ENCODE assay signal across 9 mouse cellular contexts in the genomic region with DNA sequence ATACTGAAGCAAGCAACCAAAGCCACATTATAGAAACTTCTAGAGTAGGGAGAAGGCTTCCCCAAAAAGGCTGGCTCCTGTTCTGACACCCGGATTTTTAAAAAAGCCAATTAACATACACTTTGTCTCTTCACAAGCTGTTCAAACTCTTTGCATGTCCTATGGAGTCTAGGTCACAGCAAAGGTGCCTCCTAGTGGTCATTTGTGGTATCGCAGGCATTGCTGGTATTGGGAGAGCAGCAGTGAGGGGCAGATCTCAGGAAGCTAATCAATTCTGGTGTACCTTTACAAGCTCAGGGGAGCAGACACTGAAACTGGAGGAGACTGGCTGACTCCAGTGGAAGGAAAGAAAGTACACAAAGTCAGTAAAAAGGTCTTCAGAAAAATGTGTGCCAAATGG. TPM values are rescaled to one million over a fixed set of nuclear protein-coding genes. Genes with fewer than 3 reads are reported as not detected.
DNase-seq lines count a peak whose midpoint lies in the region; ATAC-seq and TF ChIP-seq lines count a peak whose summit lies in the region.
"Had no signal": no experiment of that assay in that cellular context is flagged by ENCODE, and none has a peak within 500 bp of the region (broad histone marks: within the 10 kb centered on the region; RNA-seq: fewer than 3 reads in every experiment).

No protein-coding gene starts in this region.

- DNase-seq in kidney, postnatal 0 days (ENCODE audit: low spot score), result peak; percentile 87
- DNase-seq in liver, embryonic 11.5 days (ENCODE audit: low spot score), result peak; percentile 73
- DNase-seq in neural tube, embryonic 10.5 days (ENCODE audit: extremely low spot score, low spot score), result peak; percentile 91

- H3K27ac ChIP-seq in bone marrow macrophage, adult 2 months (ENCODE audit: insufficient read depth, low read depth, low read length), result no peak overlapping the region
- no peak overlapping the region for H3K27ac ChIP-seq in heart, embryonic 12.5 days (ENCODE audit: poor library complexity, severe bottlenecking)
- no peak overlapping the region for H3K27ac ChIP-seq in kidney, postnatal 0 days
- H3K27ac ChIP-seq in liver, embryonic 11.5 days (ENCODE audit: low read depth, low read length), result no peak overlapping the region
- H3K27ac ChIP-seq in stomach, embryonic 14.5 days (ENCODE audit: low read length), result no peak overlapping the region
- H3K27ac ChIP-seq: embryonic facial prominence, embryonic 15.5 days had no signal

- peaks cover 83% of the 10 kb centered on the region for H3K36me3 ChIP-seq in heart, embryonic 12.5 days
- peaks cover 37% of the 10 kb centered on the region for H3K36me3 ChIP-seq in kidney, postnatal 0 days (ENCODE audit: insufficient read depth, low read length)
- peaks cover 36% of the 10 kb centered on the region for H3K36me3 ChIP-seq in liver, embryonic 11.5 days (ENCODE audit: control insufficient read depth, insufficient read depth, low read length)
- peaks cover 66% of the 10 kb centered on the region for H3K36me3 ChIP-seq in stomach, embryonic 14.5 days (ENCODE audit: control insufficient read depth, insufficient read depth, low read length)

- H3K9me3 ChIP-seq in heart, embryonic 12.5 days (replicated peaks), result no peaks in the 10 kb centered on the region
- H3K9me3 ChIP-seq in kidney, postnatal 0 days (replicated peaks; ENCODE audit: low read length), result no peaks in the 10 kb centered on the region
- H3K9me3 ChIP-seq in liver, embryonic 11.5 days (ENCODE audit: control insufficient read depth, low read length), result no peaks in the 10 kb centered on the region
- H3K9me3 ChIP-seq in stomach, embryonic 14.5 days (ENCODE audit: control insufficient read depth, low read depth, low read length), result no peaks in the 10 kb centered on the region
- H3K9me3 ChIP-seq: embryonic facial prominence, embryonic 15.5 days had no signal

- H3K9ac ChIP-seq in heart, embryonic 12.5 days, result no peak overlapping the region
- H3K9ac ChIP-seq in kidney, postnatal 0 days (ENCODE audit: low read depth, low read length), result no peak overlapping the region
- H3K9ac ChIP-seq in liver, embryonic 11.5 days (ENCODE audit: low read depth, low read length), result no peak overlapping the region
- no peak overlapping the region for H3K9ac ChIP-seq in stomach, embryonic 14.5 days (replicated peaks; ENCODE audit: low read depth, low read length)
- H3K9ac ChIP-seq: embryonic facial prominence, embryonic 15.5 days had no signal

- H3K4me1 ChIP-seq in bone marrow macrophage, adult 2 months (ENCODE audit: control insufficient read depth, insufficient read depth, low read length), result no peaks in the 10 kb centered on the region
- no peaks in the 10 kb centered on the region for H3K4me1 ChIP-seq in heart, embryonic 12.5 days (replicated peaks)
- no peaks in the 10 kb centered on the region for H3K4me1 ChIP-seq in kidney, postnatal 0 days (replicated peaks; ENCODE audit: insufficient read depth, low read length)
- no peaks in the 10 kb centered on the region for H3K4me1 ChIP-seq in liver, embryonic 11.5 days (replicated peaks; ENCODE audit: control insufficient read depth, insufficient read depth, low read length)
- no peaks in the 10 kb centered on the region for H3K4me1 ChIP-seq in stomach, embryonic 14.5 days (ENCODE audit: control insufficient read depth, insufficient read depth, low read length)
- H3K4me1 ChIP-seq: embryonic facial prominence, embryonic 15.5 days had no signal

- WGBS in heart, embryonic 12.5 days, result 12% methylated on average over 2 of the region's 2 CpGs
- 13% methylated on average over 2 of the region's 2 CpGs for WGBS in kidney, postnatal 0 days
- WGBS in liver, embryonic 11.5 days, result 7% methylated on average over 2 of the region's 2 CpGs
- WGBS in stomach, embryonic 14.5 days, result 4% methylated on average over 2 of the region's 2 CpGs

- peak; percentile 81 for ATAC-seq in CD4-positive, CD25-positive, alpha-beta regulatory T cell, adult 4 months
- peak; percentile 82 for ATAC-seq in erythroblast, adult 5-6 weeks (replicated peaks; ENCODE audit: low FRiP score, poor library complexity, severe bottlenecking)
- ATAC-seq in heart, embryonic 12.5 days (ENCODE audit: insufficient number of reproducible peaks, low FRiP score), result peak; percentile 45; the same call in 1 of the 2 replicates
- no peak for ATAC-seq in kidney, postnatal 0 days (replicated peaks; ENCODE audit: low FRiP score, low read depth)
- no peak; the same call in 1 of the 2 replicates for ATAC-seq in liver, embryonic 11.5 days (replicated peaks; ENCODE audit: low FRiP score)
- ATAC-seq in stomach, embryonic 14.5 days (ENCODE audit: insufficient number of reproducible peaks, insufficient read depth, low FRiP score, low read depth), result 0 out of 2 replicates have a peak, but pooled peaks have one; percentile 56

- no peak overlapping the region for H3K4me3 ChIP-seq in bone marrow macrophage, adult 2 months (ENCODE audit: insufficient read depth, low read length)
- H3K4me3 ChIP-seq in heart, embryonic 12.5 days, result no peak overlapping the region
- no peak overlapping the region for H3K4me3 ChIP-seq in kidney, postnatal 0 days (replicated peaks; ENCODE audit: low read depth, low read length)
- H3K4me3 ChIP-seq in liver, embryonic 11.5 days (ENCODE audit: low read depth, low read length), result no peak overlapping the region
- H3K4me3 ChIP-seq in stomach, embryonic 14.5 days (ENCODE audit: low read depth, low read length), result no peak overlapping the region
- H3K4me3 ChIP-seq: embryonic facial prominence, embryonic 15.5 days had no signal

- peak; percentile 75 for TF ChIP-seq CTCF in bone marrow macrophage, adult 2 months (IDR thresholded peaks at IDR 0.05; ENCODE audit: low read depth, low read length)
- TF ChIP-seq CTCF in kidney, postnatal 0 days (IDR thresholded peaks at IDR 0.05; ENCODE audit: low read depth), result peak; percentile 97

- no peak for TF ChIP-seq POLR2A in bone marrow macrophage, adult 2 months (IDR thresholded peaks at IDR 0.05; ENCODE audit: borderline replicate concordance, low read depth, low read length)

- H3K4me2 ChIP-seq in heart, embryonic 12.5 days, result no peak overlapping the region
- H3K4me2 ChIP-seq in kidney, postnatal 0 days (ENCODE audit: low read length), result no peak overlapping the region
- no peak overlapping the region for H3K4me2 ChIP-seq in liver, embryonic 11.5 days
- no peak overlapping the region for H3K4me2 ChIP-seq in stomach, embryonic 14.5 days (replicated peaks; ENCODE audit: low read depth, low read length)
- H3K4me2 ChIP-seq: embryonic facial prominence, embryonic 15.5 days had no signal

- no peaks in the 10 kb centered on the region for H3K27me3 ChIP-seq in heart, embryonic 12.5 days (replicated peaks)
- no peaks in the 10 kb centered on the region for H3K27me3 ChIP-seq in kidney, postnatal 0 days (ENCODE audit: insufficient read depth, low read length)
- no peaks in the 10 kb centered on the region for H3K27me3 ChIP-seq in liver, embryonic 11.5 days (replicated peaks; ENCODE audit: control insufficient read depth, insufficient read depth, low read length)
- no peaks in the 10 kb centered on the region for H3K27me3 ChIP-seq in stomach, embryonic 14.5 days (ENCODE audit: control insufficient read depth, insufficient read depth, low read length)
- H3K27me3 ChIP-seq: embryonic facial prominence, embryonic 15.5 days had no signal

RNA-seq across cellular contexts. Expression of a gene that starts 6.2 kb away (rescaled TPM):
- not detected for polyA plus RNA-seq in CD4-positive, CD25-positive, alpha-beta regulatory T cell, adult 4 months (2017; shearing (Covaris generic))
- polyA plus RNA-seq in bone marrow macrophage, adult 2 months (2012; ENCODE audit: insufficient read depth, insufficient read length, missing spikeins), result not detected in 2 replicates
- total RNA-seq in erythroblast, adult 5-6 weeks (2015; ENCODE audit: low replicate concordance), result not detected in 2 replicates
- total RNA-seq in erythroblast, adult 5-6 weeks (2017; ENCODE audit: low replicate concordance), result not detected in 2 replicates
- polyA plus RNA-seq in heart, embryonic 12.5 days (2016; fragmentation: Nextera tagmentation; extraction: Ambion mirVana), result not detected in 2 replicates
- not detected in 2 replicates for polyA plus RNA-seq in kidney, postnatal 0 days (2015; fragmentation: Nextera tagmentation; extraction: Ambion mirVana)
- not detected in 2 replicates for polyA plus RNA-seq in liver, embryonic 11.5 days (2014; fragmentation: Nextera tagmentation; extraction: Ambion mirVana)
- not detected in 2 replicates for polyA plus RNA-seq in stomach, embryonic 14.5 days (2014; fragmentation: Nextera tagmentation; extraction: Ambion mirVana)
- polyA plus RNA-seq: embryonic facial prominence, embryonic 15.5 days had no signal

RNA-seq across cellular contexts. Expression of a gene that starts 8.3 kb away (rescaled TPM):
- polyA plus RNA-seq in CD4-positive, CD25-positive, alpha-beta regulatory T cell, adult 4 months (2017; shearing (Covaris generic)), result 10 to 100 TPM; 55.1 to 70.7 TPM
- 37.4 and 38.8 TPM in 2 replicates for polyA plus RNA-seq in bone marrow macrophage, adult 2 months (2012; ENCODE audit: insufficient read depth, insufficient read length, missing spikeins)
- 16.9 and 23.6 TPM in 2 replicates for total RNA-seq in erythroblast, adult 5-6 weeks (2015; ENCODE audit: low replicate concordance)
- total RNA-seq in erythroblast, adult 5-6 weeks (2017; ENCODE audit: low replicate concordance), result 2.2 and 10.2 TPM in 2 replicates
- polyA plus RNA-seq in heart, embryonic 12.5 days (2016; fragmentation: Nextera tagmentation; extraction: Ambion mirVana), result 60.3 and 63.1 TPM in 2 replicates
- polyA plus RNA-seq in kidney, postnatal 0 days (2015; fragmentation: Nextera tagmentation; extraction: Ambion mirVana), result 74.9 and 75.0 TPM in 2 replicates
- 62.4 and 69.8 TPM in 2 replicates for polyA plus RNA-seq in liver, embryonic 11.5 days (2014; fragmentation: Nextera tagmentation; extraction: Ambion mirVana)
- polyA plus RNA-seq in stomach, embryonic 14.5 days (2014; fragmentation: Nextera tagmentation; extraction: Ambion mirVana), result 70.1 and 70.6 TPM in 2 replicates

RNA-seq across cellular contexts. Expression of a gene that starts 45.3 kb away (rescaled TPM):
- polyA plus RNA-seq in CD4-positive, CD25-positive, alpha-beta regulatory T cell, adult 4 months (2017; shearing (Covaris generic)), result not detected
- polyA plus RNA-seq in bone marrow macrophage, adult 2 months (2012; ENCODE audit: insufficient read depth, insufficient read length, missing spikeins), result not detected in 2 replicates
- total RNA-seq in erythroblast, adult 5-6 weeks (2015; ENCODE audit: low replicate concordance), result not detected in 2 replicates
- total RNA-seq in erythroblast, adult 5-6 weeks (2017; ENCODE audit: low replicate concordance), result not detected in 2 replicates
- 5.9 and 6.9 TPM in 2 replicates for polyA plus RNA-seq in heart, embryonic 12.5 days (2016; fragmentation: Nextera tagmentation; extraction: Ambion mirVana)
- polyA plus RNA-seq in kidney, postnatal 0 days (2015; fragmentation: Nextera tagmentation; extraction: Ambion mirVana), result 22.2 and 24.8 TPM in 2 replicates
- 2.3 and 3.3 TPM in 2 replicates for polyA plus RNA-seq in liver, embryonic 11.5 days (2014; fragmentation: Nextera tagmentation; extraction: Ambion mirVana)
- 26.1 and 26.8 TPM in 2 replicates for polyA plus RNA-seq in stomach, embryonic 14.5 days (2014; fragmentation: Nextera tagmentation; extraction: Ambion mirVana)

Comparison
In these comparisons a context has a peak if more than half of its experiments do, and no peak if none do; other contexts are left out.
1. ATAC-seq: peak in CD4-positive, CD25-positive, alpha-beta regulatory T cell, adult 4 months (single experiment), erythroblast, adult 5-6 weeks (single experiment), heart, embryonic 12.5 days (single experiment) and stomach, embryonic 14.5 days (single experiment); none in kidney, postnatal 0 days (single experiment) and liver, embryonic 11.5 days (single experiment).
2. Peak in every context shown above with its lines, with median percentiles within 50 percentile points of each other: DNase-seq.